Mouse (Mus musculus) cerebellum, adult 2 months (tissue): ENCODE measurements around the gene Slc25a43.

Source experiments
- CTCF ChIP-seq: fragments of 200-500 bp; IDR thresholded peaks from 2 replicates; pipeline ENCODE4 v1.5.1; 2011; ENCODE audit warnings: low read depth, mild to moderate bottlenecking, control low read depth, low read length, moderate library complexity, borderline replicate concordance; ENCODE audit not compliant: insufficient read depth
- POLR2A ChIP-seq: fragments of 200-500 bp; IDR thresholded peaks from 2 replicates; pipeline ENCODE4 v1.6.1; 2011; ENCODE audit warnings: low read length, control low read depth, borderline replicate concordance; ENCODE audit not compliant: insufficient read depth

DNA sequence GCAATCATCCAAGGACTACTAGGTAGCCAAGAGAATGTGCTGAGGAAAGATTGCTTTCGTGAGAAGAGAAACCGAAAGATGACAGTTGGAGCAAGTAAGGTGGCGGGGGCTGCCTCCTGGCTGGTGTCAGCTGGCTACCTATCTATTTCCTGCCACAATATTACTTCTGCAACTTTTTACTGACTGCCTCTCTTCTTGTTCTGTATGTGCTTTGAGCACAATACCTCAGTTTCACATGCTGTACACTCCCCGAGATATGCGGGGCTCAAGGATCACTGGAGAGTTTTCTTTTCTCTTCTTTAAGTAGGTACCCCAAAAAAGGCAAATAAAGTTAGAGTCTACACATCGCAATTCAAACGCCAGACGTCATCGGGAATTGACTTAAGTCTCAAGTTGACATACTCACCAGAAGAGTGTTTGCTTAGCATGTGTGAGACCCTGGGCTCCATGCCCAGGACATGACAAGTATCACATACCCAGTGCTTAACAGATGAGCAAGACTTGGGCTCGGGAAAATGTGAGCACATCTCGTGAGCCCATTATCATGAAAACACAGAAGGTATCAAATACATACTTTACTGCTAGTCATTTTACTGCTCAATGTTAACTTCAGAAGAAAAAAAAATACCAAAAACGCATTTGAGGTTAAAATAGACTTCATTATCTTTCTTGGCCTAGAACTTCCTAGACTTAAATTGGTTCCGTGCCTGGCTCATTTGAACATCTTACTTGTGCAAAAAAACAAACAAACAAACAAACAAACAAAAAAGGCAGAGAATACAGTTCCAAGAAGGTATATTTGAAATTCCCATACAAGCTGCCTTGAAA, 3.1 kb upstream of the Slc25a43 start:
- TF ChIP-seq CTCF = no peak
- no peak for TF ChIP-seq POLR2A
